Mouse (Mus musculus): ENCODE results near the gene Arl11. TPM values are rescaled to one million over a fixed set of nuclear protein-coding genes. Genes with fewer than 3 reads are reported as not detected.

Arl11 gene
- total RNA-seq (2021): under 1 TPM; 0.22 to 0.28 TPM
- long read RNA-seq, experiment 1, partial matches to known transcripts: 0 of 1 reads
- long read RNA-seq, experiment 1, other reads (novel, unspliced or antisense): 0 of 1 reads
- long read RNA-seq, experiment 2, partial matches to known transcripts: 0 of 1 reads
- long read RNA-seq, experiment 2, other reads (novel, unspliced or antisense): 0 of 1 reads

DNA sequence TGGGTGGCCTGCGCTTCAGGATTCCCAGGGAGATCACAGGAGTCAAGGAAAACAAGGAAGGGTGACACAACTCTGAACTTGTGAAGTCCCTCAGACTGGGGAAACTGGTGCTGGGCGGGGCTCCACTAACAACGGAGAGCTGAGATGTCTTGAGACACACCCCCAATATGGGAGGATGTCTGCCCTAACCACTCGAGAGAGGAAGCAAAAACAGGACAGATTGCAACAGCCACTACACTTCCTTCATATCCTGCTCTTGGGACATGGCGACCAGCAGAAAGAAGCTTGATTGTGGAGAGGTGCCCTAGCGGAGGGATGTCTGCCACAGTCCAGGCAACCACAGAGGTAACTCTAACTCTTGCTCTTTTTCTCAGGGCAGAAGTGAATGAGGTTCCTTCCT is at the start of gene Arl11:
Gene Arl11 (plus strand): TSS at position 161 of the 400 bp plus-strand sequence.
- DNase-seq: no peak
- intact Hi-C loops (cut with DNase I): no loop called here

- DNase-seq: no peak
- intact Hi-C loops (cut with DNase I): no loop called here
Observed at GRCm38 (mm10) chr14:61267908-61268475, 41.6 kb upstream of the Arl11 start.

DNA sequence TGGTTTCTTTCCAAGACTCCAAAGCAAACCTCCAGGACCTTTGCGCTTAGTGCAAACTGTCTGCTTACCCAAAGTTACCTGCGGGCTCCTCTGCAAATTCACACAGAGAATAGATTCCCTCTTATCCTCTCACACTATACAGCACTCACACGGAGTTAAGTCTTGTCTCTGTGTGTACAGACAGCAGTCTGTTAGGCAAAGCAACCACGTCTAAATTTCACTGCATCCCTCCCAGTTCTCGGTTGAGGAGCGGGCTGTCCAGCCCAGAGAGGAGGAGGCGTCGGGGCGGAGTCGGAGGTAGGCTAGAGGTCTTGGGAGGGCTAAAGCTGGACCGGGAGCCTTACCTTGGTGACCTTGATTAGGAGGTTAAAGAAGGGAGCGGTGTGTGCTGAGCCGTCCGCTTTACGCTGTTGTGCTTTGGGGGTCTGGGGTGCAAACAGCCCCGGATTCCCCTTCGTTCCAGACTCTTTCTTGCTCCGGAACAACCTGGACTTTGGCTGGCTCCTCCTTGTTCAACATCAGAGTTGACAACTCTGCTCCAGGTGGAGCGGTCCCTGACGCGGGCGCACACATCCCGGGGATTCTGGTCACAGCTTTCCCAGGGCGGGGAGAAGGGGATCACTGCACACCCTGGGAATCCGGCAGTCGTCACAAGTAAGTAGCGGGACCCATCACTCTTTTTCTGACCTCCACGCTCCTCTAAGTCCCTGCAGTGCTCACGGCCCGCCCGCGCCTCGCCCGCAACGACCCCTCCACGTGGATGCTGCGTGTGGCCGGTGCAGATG is 34.9 kb upstream of the Arl11 start:
- intact Hi-C loops (cut with DNase I): no loop called here
- no peak for DNase-seq

DNA sequence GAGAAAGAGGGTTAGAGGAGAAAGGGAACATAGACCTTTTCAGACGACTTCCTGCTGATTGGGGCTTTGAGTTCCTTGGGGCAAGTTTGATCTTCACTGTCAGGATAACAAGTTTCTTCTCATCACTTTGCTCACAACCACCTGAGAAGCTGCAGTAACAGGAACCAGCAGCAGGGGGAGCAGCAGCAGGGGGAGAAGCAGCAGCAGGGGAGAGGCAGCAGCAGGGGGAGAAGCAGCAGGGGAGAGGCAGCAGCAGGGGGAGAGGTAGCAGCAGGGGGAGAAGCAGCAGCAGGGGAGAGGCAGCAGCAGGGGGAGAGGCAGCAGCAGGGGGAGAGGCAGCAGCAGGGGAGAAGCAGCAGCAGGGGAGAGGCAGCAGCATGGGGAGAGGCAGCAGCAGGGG is 32.3 kb upstream of the Arl11 start:
- intact Hi-C loops (cut with DNase I): no loop called here
- DNase-seq: peak in 1 of 2 experiments; percentile 21

- DNase-seq: no peak
- intact Hi-C loops (cut with DNase I): no loop called here
Observed at GRCm38 (mm10) chr14:61278676-61279300, 30.8 kb upstream of the Arl11 start.

DNA sequence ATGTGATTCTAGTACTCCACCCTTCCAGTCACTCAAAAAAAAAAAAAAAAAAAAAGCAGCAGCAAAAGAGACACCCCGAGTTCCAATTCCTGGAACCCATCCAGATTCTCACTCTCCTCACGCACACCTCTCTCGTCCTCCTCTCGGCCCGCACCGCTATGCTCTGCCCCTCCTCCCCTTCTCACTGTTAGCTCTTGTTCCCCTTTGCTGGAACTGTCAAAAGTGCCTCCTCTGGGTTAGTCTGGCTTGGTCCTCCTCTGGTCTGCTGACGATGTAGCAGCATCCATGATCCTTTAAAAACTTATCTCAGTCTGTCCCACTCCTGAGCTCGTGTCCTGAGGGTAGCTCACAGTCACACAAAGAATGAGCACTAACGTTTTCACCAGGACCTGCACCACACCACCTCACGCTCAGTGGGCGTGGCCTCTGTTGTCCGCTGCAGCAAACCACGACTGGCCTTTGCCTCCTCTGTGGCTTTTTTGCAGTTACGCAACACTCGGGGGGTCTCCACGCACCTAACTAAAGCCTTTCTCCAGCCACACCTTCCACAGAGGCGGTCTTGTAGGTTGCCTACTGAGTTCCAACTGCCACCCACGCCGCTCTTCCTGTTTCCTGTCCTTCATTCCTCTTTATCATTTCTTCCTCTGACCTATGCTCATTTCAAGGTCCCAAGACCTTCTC is 20.8 kb upstream of the Arl11 start:
- no peak for DNase-seq
- intact Hi-C loops (cut with DNase I): no loop called here

DNA sequence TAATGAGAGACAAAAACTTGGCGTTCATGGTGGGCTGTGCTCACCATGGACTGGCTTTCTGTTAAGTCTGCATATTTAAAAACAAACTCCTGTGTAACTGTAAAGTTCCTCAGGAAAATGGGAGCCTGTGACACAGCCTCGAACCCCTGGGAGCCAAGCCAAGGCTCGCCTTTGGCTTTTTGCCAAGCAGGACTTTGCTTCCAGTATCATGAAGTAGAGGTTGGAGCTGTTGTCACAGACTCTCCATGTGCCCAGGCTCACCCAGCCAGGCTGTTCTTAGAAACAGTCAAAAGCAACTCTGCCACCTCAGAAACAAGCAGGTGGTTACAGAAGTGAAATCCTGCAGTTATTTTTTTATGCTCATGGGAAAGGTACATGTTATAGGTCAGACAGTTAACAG is 18.9 kb upstream of the Arl11 start:
- no peak for DNase-seq
- intact Hi-C loops (cut with DNase I): loop anchor here (5.0 kb wide), 1 partner anchor 493 kb away; no protein-coding TSS in a partner anchor

GRCm38 (mm10) chr14:61293884-61294737 is 15.4 kb upstream of the Arl11 start:
- peak; percentile 43 to 47 for DNase-seq
- intact Hi-C loops (cut with DNase I): loop anchor here (1.0 to 5.0 kb wide), 3 partner anchors 37 to 497 kb away; no protein-coding TSS in a partner anchor

DNA sequence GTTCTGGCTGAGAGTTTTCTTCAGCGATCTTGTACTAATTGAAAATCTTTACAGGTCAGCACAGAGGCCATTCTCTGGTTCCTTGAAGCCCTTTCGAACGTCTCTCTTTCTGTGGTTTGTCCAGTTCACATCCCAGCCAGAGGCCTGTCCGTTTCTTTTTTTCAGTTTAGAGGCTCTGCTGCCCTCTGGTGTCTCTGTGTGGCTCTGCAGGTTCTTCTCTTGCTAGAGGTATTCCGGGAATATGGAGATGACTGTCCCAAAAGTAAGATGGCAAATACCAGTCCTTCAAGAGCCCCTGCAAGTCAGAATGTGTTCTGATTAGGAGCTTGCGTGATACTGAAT is 14.8 kb upstream of the Arl11 start:
- DNase-seq: peak in 1 of 2 experiments; percentile 26
- intact Hi-C loops (cut with DNase I): loop anchor here (1.0 to 5.0 kb wide), 2 partner anchors 52 to 497 kb away; no protein-coding TSS in a partner anchor

GRCm38 (mm10) chr14:61299810-61300209 is 9.7 kb upstream of the Arl11 start:
- intact Hi-C loops (cut with DNase I): no loop called here
- DNase-seq: no peak

DNA sequence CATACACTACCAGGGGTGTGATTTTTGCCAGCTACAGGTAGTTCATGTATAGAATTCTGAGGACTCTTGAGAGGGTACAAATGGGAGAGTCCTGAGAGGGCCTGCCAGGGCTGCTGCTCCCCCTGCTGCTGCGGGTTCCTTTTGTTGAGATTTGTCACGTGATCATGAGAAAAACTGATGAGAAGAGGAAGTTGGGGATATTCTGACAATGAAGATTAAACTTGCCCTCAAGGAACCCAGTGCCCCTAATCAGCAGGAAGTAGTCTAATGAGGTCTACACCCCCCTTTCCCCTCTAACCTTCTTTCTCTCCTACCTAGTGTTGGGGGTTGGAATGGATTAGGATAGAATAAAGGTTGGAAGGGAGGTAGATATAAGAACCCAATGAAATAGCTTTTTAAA is 8.2 kb upstream of the Arl11 start:
- intact Hi-C loops (cut with DNase I): no loop called here
- no peak for DNase-seq

DNA sequence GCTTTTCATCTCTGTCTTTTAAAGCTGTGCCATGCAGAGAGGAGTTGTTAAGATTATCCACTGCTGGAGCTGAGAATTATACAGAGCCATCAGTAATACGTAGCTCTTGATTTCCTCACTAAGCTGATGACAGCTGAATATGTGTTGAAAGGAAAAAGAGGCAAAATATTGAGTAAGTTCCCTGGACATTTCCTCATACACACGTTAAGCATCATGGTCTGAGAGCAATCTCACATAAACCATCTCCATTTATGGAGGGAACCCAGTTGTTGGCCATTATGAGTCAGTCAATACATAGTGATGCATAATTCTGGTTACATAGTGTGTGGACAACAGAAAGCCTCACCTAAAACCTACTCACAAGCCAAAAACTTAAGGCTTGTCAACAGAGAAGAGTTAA is 7.1 kb upstream of the Arl11 start:
- no peak for DNase-seq
- intact Hi-C loops (cut with DNase I): no loop called here

DNA sequence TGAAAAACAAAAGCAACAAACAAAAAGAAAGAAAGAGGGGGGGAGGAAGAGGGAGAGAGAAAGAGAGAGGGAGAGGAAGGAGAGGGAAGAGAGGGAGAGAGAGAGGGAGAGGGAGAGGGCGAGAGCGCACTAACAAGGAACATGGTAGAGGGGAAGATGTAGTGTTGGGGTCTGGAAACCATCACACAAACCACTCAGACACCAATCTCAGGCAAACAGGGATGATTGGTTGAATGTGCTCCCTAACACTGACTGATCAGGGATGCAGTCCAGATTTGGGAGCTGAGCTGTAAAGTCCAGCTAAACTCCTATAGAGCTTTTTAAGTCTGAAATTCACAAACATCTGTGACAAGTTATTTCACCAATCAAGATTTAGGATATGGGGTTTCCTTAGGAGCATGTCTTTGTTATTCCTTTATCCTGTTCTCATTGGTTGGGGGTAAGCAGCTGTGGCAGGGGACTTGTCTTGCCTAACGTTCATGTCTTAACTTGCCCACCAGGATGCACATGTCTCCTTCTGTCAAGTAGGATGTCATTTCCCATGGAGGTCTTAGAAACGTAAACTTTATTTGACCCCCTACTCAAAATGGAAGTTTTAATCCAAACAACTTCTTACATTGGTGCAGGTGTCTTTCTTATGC is 5.5 kb upstream of the Arl11 start:
- intact Hi-C loops (cut with DNase I): no loop called here
- DNase-seq: no peak

GRCm38 (mm10) chr14:61310036-61310772 is 651 bp downstream of the Arl11 start:
- no peak for DNase-seq
- intact Hi-C loops (cut with DNase I): no loop called here

DNA sequence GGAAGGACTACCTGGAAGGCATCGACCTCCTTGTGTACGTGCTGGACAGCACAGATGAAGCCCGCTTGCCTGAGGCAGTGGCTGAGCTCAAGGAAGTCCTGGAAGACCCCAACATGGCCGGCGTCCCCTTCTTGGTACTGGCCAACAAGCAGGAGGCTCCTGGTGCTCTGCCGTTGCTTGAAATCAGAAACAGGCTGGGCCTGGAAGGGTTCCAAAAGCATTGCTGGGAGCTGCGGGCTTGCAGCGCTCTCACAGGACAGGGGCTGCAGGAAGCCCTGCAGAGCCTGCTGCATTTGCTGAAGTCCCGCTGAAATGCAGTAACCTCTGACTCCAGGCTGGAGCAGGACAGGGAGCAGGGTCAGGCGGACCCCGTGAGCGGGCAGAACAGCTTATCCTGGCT is 1.4 kb downstream of the Arl11 start:
- intact Hi-C loops (cut with DNase I): no loop called here
- DNase-seq: no peak

DNA sequence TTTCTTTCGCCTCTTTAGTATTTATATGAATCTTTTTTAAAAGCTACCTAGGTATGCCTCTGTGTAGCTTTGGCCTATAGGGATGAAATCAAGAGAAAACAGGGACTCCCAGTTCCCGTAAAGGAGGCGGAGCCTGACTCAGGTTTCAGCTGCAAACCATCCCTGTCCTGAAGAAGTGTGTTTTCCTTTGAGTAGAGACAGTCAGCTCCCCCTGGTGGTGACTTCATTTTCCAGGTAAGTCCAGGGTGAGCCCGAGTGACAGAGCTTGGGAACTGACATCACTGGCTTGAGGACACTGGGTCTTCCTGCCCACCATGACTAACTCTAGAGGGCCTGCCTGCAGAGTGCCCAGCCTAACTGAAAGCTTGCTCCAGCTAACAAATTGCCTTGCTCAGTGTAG is 7.3 kb downstream of the Arl11 start:
- DNase-seq: peak in 1 of 2 experiments; percentile 25
- intact Hi-C loops (cut with DNase I): no loop called here

- intact Hi-C loops (cut with DNase I): no loop called here
Observed at GRCm38 (mm10) chr14:61320765-61321164, 11.2 kb downstream of the Arl11 start.

GRCm38 (mm10) chr14:61321200-61321599 is 11.6 kb downstream of the Arl11 start:
- no peak for DNase-seq
- intact Hi-C loops (cut with DNase I): no loop called here

More at GRCm38 (mm10) chr14:61320765-61321164, 11.2 kb downstream of the Arl11 start:
- DNase-seq: no peak

DNA sequence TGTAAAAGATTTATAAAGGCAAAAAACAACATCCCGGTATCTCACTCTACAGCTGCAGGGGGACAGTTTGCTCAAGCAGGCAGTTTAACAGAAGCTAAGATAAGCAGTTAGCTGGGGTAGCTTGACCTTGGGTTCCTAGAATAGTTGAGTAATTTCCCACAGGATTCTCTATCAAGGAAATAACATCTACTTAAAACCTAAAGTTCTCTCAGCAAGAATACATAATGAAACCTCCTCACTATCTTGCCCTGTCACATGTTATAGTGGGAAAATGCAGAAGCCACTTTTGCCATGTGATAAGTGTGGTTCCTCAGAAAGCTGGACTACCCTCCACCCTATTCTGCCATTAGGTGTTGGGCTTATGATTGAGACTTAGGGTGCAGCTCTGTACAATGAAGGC is 13.2 kb downstream of the Arl11 start:
- intact Hi-C loops (cut with DNase I): no loop called here
- DNase-seq: no peak

Data from gastrocnemius, postnatal 36 days (tissue).